Mouse (Mus musculus): ENCODE data around the gene Mapkap1.

Mapkap1 gene

GRCm38 (mm10) chr2:34671385-34672026 is 264.9 kb downstream of the Mapkap1 start:
- in situ Hi-C loops (cut with MboI; ENCODE audit: unreplicated experiment in 2 of 2): no loop called here

- in situ Hi-C loops (cut with MboI; ENCODE audit: unreplicated experiment in 2 of 2): no loop called here
Measured at GRCm38 (mm10) chr2:34673846-34674245, 267.3 kb downstream of the Mapkap1 start.

All from v-Abl transformed pro-B cells (cell line).